Mouse (Mus musculus) embryo, embryonic 11.5 days (tissue): ENCODE measurements around the gene Krtap5-2.
"Not testable (repeated sequence)": the region's sequence is repeated elsewhere in the genome, so short reads cannot be mapped to it uniquely, and the experiment has no call there.

Experiments
- DNase-seq: peaks from one replicate; pipeline ENCODE4 v3.0.0-alpha.2; 2012; ENCODE audit warnings: low read depth, low spot score

Gene Krtap5-2

GRCm38 (mm10) chr7:142140696-142141095 is 35.1 kb downstream of the Krtap5-2 start:
- DNase-seq: no peak

- not testable (repeated sequence) for DNase-seq
Measured at GRCm38 (mm10) chr7:142135934-142136333, 39.9 kb downstream of the Krtap5-2 start, which contains the start of gene Gm39115. Gm39115 (minus strand) TSS chr7:142136034.

GRCm38 (mm10) chr7:142134206-142134995 is 41.4 kb downstream of the Krtap5-2 start:
- DNase-seq: no peak

- DNase-seq: no peak
Measured at GRCm38 (mm10) chr7:142128843-142129242, 47.0 kb downstream of the Krtap5-2 start.
